Mouse (Mus musculus): ENCODE data around the gene Chd8. TPM values are rescaled to one million over a fixed set of nuclear protein-coding genes. Genes with fewer than 3 reads are reported as not detected.

The Chd8 gene
- polyA plus RNA-seq, 1 experiment from 2014 or later: 15.7 TPM

DNA sequence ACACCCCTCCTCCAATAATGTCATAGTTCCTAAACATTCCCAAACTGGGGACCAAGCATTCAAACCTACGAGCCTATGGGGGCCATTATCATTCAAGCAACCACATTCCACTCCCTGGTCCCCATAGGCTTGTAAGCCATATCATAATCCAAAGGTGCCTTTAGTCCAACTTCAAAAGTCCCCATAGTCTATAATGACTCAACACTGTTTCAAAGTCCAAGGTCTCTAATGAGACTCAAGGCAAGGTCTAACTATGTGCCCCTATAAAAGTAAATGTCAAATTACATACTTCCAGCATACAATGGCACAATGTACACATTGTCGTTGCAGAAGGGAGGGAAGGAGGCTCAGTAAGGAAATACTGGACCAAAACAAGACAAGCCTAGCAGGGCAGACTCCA, 102.6 kb downstream of the Chd8 start:
- no peak overlapping the region for H3K4me3 ChIP-seq (ENCODE audit: low read depth, low read length)
- no peaks in the 10 kb centered on the region for H3K9me3 ChIP-seq (ENCODE audit: control insufficient read depth)
- H3K9ac ChIP-seq (ENCODE audit: low read depth, low read length): no peak overlapping the region
- H3K27ac ChIP-seq (ENCODE audit: low read depth, low read length): no peak overlapping the region
- no peaks in the 10 kb centered on the region for H3K27me3 ChIP-seq (replicated peaks; ENCODE audit: control insufficient read depth, insufficient read depth, low read length)
- 21% methylated on average over 2 of the region's 2 CpGs for WGBS
- no peak overlapping the region for H3K4me2 ChIP-seq (replicated peaks; ENCODE audit: low read depth)
- peak; percentile 74 for ATAC-seq
- no peaks in the 10 kb centered on the region for H3K4me1 ChIP-seq (replicated peaks; ENCODE audit: control insufficient read depth, insufficient read depth, low read length)
- no peak for TF ChIP-seq CTCF (IDR thresholded peaks at IDR 0.05; ENCODE audit: low read depth)
- H3K36me3 ChIP-seq (ENCODE audit: control insufficient read depth, insufficient read depth): peaks cover 13% of the 10 kb centered on the region

DNA sequence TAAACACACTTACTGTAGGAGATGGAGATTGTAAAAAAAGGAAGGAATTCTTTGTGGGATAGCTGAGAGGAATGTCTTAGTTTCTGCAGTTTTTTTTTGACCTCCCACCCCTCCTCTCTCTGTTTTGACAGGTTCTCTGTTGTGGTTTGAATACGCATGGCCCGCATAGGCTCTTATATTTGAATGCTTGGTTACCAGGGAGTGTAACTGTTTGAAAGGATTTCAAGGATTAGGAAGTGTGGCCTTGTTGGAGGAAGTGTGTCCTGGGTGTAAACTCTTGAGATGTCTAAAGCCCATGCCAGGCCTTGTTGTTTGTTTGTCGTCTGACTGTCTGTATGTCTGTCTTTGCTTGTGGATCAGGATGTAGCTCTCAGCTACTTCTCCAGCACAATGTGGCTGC, 105.0 kb downstream of the Chd8 start:
- Histone ChIP-seq H3K27ac (ENCODE audit: low read depth, low read length) (no peak overlapping the region), H3K9me3 (ENCODE audit: control insufficient read depth) (no peaks in the 10 kb centered on the region), H3K27me3 (replicated peaks; ENCODE audit: control insufficient read depth, insufficient read depth, low read length) (no peaks in the 10 kb centered on the region), H3K4me1 (replicated peaks; ENCODE audit: control insufficient read depth, insufficient read depth, low read length) (no peaks in the 10 kb centered on the region), H3K4me3 (ENCODE audit: low read depth, low read length) (no peak overlapping the region), H3K36me3 (ENCODE audit: control insufficient read depth, insufficient read depth) (no peaks in the 10 kb centered on the region), H3K9ac (ENCODE audit: low read depth, low read length) (no peak overlapping the region), H3K4me2 (replicated peaks; ENCODE audit: low read depth) (no peak overlapping the region)
- no peak for ATAC-seq
- 58% methylated on average over 3 of the region's 3 CpGs for WGBS
- TF ChIP-seq CTCF (IDR thresholded peaks at IDR 0.05; ENCODE audit: low read depth): no peak

DNA sequence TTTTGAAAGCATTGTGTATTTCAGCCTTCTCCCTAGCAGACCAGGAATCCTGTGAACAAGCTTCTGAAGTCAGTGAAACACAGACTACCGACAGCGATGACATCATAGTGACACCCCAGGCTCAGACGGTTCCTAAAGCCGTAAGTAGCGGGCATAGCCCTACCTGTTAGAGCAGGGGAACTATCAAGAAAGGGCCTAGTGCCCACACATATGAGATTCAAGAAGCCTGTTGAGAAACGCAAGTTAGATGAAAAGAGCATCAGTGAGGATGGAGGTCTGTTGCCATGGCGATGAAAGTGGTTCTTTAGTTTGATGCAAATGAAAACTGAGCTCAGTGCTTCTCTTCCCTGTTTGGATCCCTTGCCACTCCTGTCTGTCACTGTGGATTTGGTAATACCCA, 105.4 kb downstream of the Chd8 start:
- no peak overlapping the region for H3K27ac ChIP-seq (ENCODE audit: low read depth, low read length)
- H3K4me3 ChIP-seq (ENCODE audit: low read depth, low read length): no peak overlapping the region
- H3K9me3 ChIP-seq (ENCODE audit: control insufficient read depth): no peaks in the 10 kb centered on the region
- ATAC-seq: no peak
- TF ChIP-seq CTCF (IDR thresholded peaks at IDR 0.05; ENCODE audit: low read depth): no peak
- H3K27me3 ChIP-seq (replicated peaks; ENCODE audit: control insufficient read depth, insufficient read depth, low read length): no peaks in the 10 kb centered on the region
- no peak overlapping the region for H3K4me2 ChIP-seq (replicated peaks; ENCODE audit: low read depth)
- no peaks in the 10 kb centered on the region for H3K36me3 ChIP-seq (ENCODE audit: control insufficient read depth, insufficient read depth)
- 44% methylated on average over 7 of the region's 7 CpGs for WGBS
- no peaks in the 10 kb centered on the region for H3K4me1 ChIP-seq (replicated peaks; ENCODE audit: control insufficient read depth, insufficient read depth, low read length)
- no peak overlapping the region for H3K9ac ChIP-seq (ENCODE audit: low read depth, low read length)

DNA sequence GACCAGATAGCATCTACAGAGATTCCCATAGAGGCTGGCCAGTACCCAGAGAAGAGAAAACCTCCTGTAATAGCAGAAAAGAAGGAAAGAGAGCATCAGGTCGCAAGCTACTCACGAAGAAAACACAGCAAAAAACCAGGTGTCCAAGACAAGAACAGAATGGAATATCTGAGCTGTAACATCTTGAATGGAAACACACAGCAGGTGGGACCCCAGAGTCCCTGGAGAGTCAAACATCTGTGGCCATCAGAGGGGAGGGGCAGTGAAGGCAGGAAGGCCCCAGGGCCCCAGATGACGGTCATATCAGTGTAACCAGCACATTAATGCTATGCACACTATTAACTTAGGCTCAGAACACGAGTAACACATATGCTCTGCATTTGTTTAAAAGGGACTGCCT, 107.7 kb downstream of the Chd8 start:
- H3K4me3 ChIP-seq (ENCODE audit: low read depth, low read length): no peak overlapping the region
- no peaks in the 10 kb centered on the region for H3K9me3 ChIP-seq (ENCODE audit: control insufficient read depth)
- no peaks in the 10 kb centered on the region for H3K4me1 ChIP-seq (replicated peaks; ENCODE audit: control insufficient read depth, insufficient read depth, low read length)
- H3K4me2 ChIP-seq (replicated peaks; ENCODE audit: low read depth): no peak overlapping the region
- 66% methylated on average over 4 of the region's 4 CpGs for WGBS
- H3K27ac ChIP-seq (ENCODE audit: low read depth, low read length): no peak overlapping the region
- no peaks in the 10 kb centered on the region for H3K27me3 ChIP-seq (replicated peaks; ENCODE audit: control insufficient read depth, insufficient read depth, low read length)
- H3K9ac ChIP-seq (ENCODE audit: low read depth, low read length): no peak overlapping the region
- ATAC-seq: no peak
- H3K36me3 ChIP-seq (ENCODE audit: control insufficient read depth, insufficient read depth): no peaks in the 10 kb centered on the region
- TF ChIP-seq CTCF (IDR thresholded peaks at IDR 0.05; ENCODE audit: low read depth): no peak

Other genes with a start within 250 kb of the Chd8 start
- gene Tmem253, start 242.1 kb downstream of the Chd8 start, polyA plus RNA-seq (2015; fragmentation: Nextera tagmentation; extraction: Ambion mirVana): 221 and 224 TPM in 2 replicates
- 11.9 and 12.5 TPM in 2 replicates for gene Zfp219, start 237.0 kb downstream of the Chd8 start, polyA plus RNA-seq (2015; fragmentation: Nextera tagmentation; extraction: Ambion mirVana)
- gene Olfr221, start 215.3 kb downstream of the Chd8 start, polyA plus RNA-seq (2015; fragmentation: Nextera tagmentation; extraction: Ambion mirVana): not detected in 2 replicates
- 153 and 163 TPM in 2 replicates for gene Hnrnpc, start 153.8 kb downstream of the Chd8 start, polyA plus RNA-seq (2015; fragmentation: Nextera tagmentation; extraction: Ambion mirVana)
- gene Rpgrip1, start 147.1 kb downstream of the Chd8 start, polyA plus RNA-seq (2015; fragmentation: Nextera tagmentation; extraction: Ambion mirVana): 23.2 and 24.4 TPM in 2 replicates
- gene Supt16, start 60.4 kb downstream of the Chd8 start, polyA plus RNA-seq (2015; fragmentation: Nextera tagmentation; extraction: Ambion mirVana): 16.6 and 17.1 TPM in 2 replicates
- gene Tox4, start 21.4 kb upstream of the Chd8 start, polyA plus RNA-seq (2015; fragmentation: Nextera tagmentation; extraction: Ambion mirVana): 20.8 and 21.7 TPM in 2 replicates
- 6.8 and 7.8 TPM in 2 replicates for gene Rab2b, start 21.8 kb upstream of the Chd8 start, polyA plus RNA-seq (2015; fragmentation: Nextera tagmentation; extraction: Ambion mirVana)
- 9.2 and 11.8 TPM in 2 replicates for gene Mettl3, start 47.3 kb upstream of the Chd8 start, polyA plus RNA-seq (2015; fragmentation: Nextera tagmentation; extraction: Ambion mirVana)
- gene Sall2, start 71.0 kb upstream of the Chd8 start, polyA plus RNA-seq (2015; fragmentation: Nextera tagmentation; extraction: Ambion mirVana): 2.4 and 2.7 TPM in 2 replicates
- not detected in 2 replicates for gene Olfr1513, start 98.6 kb upstream of the Chd8 start, polyA plus RNA-seq (2015; fragmentation: Nextera tagmentation; extraction: Ambion mirVana)
- not detected in 2 replicates for gene Olfr1512, start 121.4 kb upstream of the Chd8 start, polyA plus RNA-seq (2015; fragmentation: Nextera tagmentation; extraction: Ambion mirVana)
- not detected in 2 replicates for gene Olfr1511, start 139.6 kb upstream of the Chd8 start, polyA plus RNA-seq (2015; fragmentation: Nextera tagmentation; extraction: Ambion mirVana)
- gene Olfr1510, start 156.6 kb upstream of the Chd8 start, polyA plus RNA-seq (2015; fragmentation: Nextera tagmentation; extraction: Ambion mirVana): not detected in 2 replicates
- gene Olfr1509, start 185.2 kb upstream of the Chd8 start, polyA plus RNA-seq (2015; fragmentation: Nextera tagmentation; extraction: Ambion mirVana): not detected in 2 replicates
- gene Olfr1508, start 209.7 kb upstream of the Chd8 start, polyA plus RNA-seq (2015; fragmentation: Nextera tagmentation; extraction: Ambion mirVana): not detected in 2 replicates
- gene Olfr1507, start 238.0 kb upstream of the Chd8 start, polyA plus RNA-seq (2015; fragmentation: Nextera tagmentation; extraction: Ambion mirVana): not detected in 2 replicates

Measured in intestine, postnatal 0 days (tissue).